Mouse (Mus musculus) mouse trophoblast stem cell (cell line): ENCODE data around the gene Xxylt1.

Source experiments
- in situ Hi-C, 2 experiments: fragments of 300-500 bp; cut with MseI, MboI; formaldehyde crosslinking; loops; 2 replicates in 1 of 2; 3 replicates in 1 of 2; pipeline ENCODE4 v1.15.1; 2025

Gene Xxylt1

DNA sequence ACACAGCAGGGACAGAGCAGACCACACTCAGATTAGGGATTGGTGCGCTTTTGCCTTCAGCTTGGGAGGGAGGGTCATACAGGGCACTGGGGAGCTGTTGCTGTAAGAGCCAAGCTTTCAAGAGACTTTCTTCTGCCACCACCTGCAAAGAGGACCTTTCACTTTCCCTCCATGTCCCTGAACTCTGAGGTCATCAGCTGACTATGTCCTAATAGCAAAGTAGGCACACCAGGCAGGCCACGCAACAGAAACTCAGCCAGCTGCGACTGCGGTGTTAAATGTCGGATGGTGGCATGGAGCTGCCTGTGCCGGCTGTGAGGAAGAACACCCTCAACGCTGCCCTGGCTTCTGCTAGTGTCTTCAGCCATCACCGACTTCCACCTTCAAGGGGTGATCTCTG lies 120.1 kb downstream of the Xxylt1 start:
- in situ Hi-C loops = no loop called here

DNA sequence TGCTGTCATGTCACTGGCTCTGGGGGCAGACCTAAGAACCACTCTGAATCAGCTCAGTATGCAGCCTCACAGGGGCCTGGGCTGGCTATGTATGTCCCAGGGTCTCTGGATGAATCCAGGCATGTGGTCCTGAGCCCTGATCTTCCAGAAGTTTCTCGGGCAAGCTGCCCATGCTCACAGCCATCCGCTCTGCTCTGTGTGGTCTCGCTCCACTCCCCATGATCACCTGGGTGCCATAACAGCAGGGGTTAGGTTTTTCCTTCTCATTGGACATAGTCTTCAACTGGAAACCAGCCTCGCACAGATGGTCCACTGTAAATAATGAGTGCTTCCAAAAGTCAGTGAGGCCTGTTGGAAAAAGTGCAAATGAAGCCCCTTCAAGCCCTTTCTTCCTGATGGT lies 121.0 kb downstream of the Xxylt1 start:
- in situ Hi-C loops = no loop called here

DNA sequence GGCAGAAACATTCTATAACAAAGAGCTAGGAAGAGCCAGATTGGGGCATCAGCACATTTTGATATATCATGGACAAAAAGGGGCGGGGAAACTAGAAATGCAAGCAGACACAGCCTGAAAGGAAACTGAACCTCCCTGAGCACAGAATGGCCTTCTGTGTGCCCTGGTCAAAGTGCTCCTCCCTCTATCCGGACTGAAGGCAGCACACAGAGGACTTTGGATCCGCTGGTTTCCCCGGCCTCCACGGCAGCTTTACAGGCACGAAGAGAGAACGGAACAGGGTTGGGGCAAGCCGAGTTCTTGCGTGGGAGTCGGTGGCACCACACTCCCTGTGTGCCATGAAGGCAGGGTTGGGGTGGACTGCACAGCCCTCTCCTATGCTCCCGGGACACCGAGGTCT lies 121.5 kb downstream of the Xxylt1 start:
- in situ Hi-C loops = no loop called here

DNA sequence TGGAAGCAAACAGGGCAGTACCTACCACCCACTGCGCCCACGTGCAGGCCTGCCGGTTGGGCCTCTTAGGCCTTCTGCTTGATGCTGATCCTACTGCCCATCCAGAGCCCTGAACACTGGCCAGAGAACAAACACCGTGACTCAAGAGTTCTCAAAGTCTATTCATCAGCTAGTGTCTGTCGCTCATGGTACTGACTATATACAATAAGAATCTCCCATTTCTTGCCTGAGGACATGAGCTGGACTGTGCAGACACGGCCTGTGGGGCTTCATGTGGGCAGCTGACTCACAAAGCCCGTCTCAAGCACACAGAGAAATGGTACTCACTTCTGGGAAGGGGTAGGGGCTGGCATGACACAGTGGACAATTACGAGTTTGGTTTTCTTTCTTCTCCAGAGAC lies 125.1 kb downstream of the Xxylt1 start:
- in situ Hi-C loops = no loop called here

DNA sequence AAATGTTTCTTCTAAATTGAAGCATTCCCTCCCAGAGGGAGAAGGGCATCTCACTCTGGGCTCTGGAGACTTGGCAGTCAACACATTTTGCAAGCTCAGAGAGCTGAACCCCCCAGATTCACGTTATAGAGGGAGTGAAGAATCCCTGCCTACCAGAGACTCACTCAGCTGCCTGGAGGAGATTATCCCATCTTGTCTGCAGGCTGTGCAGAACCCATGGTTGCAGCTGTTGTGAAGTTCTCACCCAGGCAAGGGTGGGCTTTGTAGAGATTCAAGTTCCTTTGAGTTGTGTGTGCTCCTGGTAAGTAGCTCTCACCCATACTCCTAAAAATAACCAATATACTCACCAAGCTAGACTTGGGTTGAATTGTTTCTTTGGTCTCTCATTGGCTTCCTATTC lies 132.6 kb downstream of the Xxylt1 start:
- in situ Hi-C loops = loop anchor here in 1 of 2 experiments (10.0 kb wide), 2 partner anchors 126 to 354 kb away; partner anchors contain the start of gene Fam43a

DNA sequence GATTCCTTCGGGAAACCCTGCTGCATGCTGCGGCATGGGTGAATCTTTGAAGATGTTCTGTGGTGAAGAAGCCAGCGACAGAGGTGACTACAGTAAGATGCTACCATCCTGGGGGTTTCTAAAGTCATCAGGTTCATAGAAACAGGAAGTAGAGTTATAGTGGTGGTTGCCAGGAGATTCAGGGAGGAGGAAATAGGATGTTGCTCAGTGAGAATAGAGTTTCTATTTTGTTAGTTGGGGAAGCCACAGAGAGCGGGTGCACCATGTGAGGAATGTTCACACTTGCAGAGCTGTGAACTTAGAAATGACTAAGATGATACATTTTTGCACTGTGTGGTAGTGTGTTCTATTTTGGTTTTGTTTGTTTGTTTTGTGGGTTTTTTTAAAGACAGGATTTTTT lies 133.0 kb downstream of the Xxylt1 start:
- in situ Hi-C loops = loop anchor here in 1 of 2 experiments (10.0 kb wide), 2 partner anchors 127 to 353 kb away; partner anchors contain the start of gene Fam43a

DNA sequence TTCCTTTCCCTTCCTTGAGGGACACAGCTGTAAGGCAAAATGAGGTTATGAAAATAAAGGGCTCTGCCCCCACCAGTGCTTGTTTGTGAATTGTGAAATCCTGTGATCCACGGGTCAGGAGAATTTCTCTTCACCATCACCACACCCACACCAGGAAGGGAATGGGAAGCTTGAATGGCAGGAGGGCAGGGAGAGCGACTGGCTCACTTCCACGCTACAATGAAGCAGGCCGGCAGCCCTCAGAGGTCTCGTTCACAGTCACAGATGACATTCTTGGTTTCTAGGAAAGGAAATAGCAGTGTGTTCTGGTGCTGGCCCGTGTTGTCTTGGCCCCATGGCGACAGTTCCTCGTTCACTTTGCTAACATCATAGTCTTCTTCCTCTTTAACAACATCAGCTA lies 136.3 kb downstream of the Xxylt1 start:
- in situ Hi-C loops = loop anchor here (5.0 to 10.0 kb wide), 3 partner anchors 127 to 350 kb away; partner anchors contain the start of gene Fam43a (in 1 of the 2)

DNA sequence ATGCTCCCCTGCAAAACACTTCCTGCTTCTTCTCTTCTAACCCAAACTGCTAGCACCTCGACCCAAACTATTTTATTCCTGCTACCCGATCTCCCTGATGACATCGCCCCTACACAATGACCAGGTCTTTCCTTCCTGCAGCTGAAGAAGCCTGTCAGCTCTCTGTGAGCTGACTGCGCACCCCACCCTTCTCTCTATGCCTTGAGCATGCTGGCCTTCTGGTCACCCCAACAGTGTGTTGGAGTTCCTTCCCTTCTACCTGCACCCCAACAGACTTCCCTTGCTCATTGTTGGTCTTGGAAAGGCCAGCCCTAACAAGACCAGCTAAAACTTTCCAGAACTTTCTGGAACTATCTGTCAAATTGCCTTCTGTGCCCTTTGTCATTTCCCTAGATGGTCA lies 137.3 kb downstream of the Xxylt1 start:
- in situ Hi-C loops = loop anchor here (5.0 to 10.0 kb wide), 3 partner anchors 128 to 349 kb away; partner anchors contain the start of gene Fam43a (in 1 of the 2)

DNA sequence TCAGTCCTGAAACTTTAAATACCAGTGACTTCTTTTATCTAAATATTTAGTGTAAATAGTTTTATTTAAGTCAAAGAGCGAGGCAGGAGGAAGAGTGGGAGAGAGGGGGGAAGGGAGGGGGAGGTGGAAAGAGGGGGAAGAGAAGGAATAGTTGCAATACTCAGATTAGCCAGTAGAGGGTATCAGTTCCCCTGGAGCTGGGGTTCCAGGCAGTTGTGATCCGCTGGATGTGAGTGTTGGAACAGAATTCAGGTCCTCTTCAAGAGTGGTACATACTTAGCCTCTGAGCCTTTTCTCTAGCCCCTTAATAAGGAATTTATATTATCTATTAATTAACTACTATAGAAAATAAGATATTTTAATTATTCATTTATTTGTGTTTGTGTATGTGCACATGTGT lies 140.5 kb downstream of the Xxylt1 start:
- in situ Hi-C loops = loop anchor here (5.0 to 10.0 kb wide), 3 partner anchors 132 to 346 kb away; partner anchors contain the start of gene Fam43a (in 1 of the 2)

DNA sequence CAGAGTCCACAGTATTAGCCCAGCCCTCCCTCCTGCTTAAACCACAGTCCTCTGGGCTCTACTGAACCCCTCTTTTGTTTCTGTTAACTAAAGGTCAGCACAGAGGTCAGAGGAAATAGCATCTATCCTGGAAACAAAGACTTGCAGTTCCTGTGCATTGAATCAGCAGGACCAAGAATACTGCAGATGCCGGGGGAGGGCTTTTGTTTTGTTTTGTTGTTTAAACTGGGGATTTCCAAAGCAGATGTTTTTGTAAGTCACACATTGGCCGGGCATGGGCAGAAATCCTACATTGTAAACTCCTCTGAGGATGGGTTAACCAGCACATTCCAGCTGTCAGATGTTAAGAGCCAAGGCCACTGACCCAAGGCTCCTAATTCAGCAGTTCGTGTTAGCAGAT lies 141.3 kb downstream of the Xxylt1 start:
- in situ Hi-C loops = loop anchor here (5.0 to 10.0 kb wide), 3 partner anchors 132 to 345 kb away; partner anchors contain the start of gene Fam43a (in 1 of the 2)

DNA sequence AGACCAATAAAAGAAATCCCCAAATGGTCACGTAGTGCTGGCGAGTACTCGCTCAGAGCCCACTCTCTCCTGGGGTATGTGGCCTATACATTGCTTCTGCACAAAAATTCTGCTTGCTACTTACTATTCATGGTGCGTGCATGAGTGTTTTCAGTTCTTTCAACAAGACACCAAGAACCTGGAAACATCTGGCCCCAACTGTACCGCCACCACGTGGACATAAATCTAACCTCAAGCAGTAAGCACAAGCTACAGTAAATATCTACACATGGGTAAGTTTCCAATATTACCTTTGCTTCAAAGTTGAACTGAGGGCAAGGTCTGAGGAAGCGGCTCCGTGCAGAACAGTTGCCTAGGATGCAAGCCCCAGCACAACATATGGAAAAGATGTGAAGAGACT lies 142.0 kb downstream of the Xxylt1 start:
- in situ Hi-C loops = no loop called here

DNA sequence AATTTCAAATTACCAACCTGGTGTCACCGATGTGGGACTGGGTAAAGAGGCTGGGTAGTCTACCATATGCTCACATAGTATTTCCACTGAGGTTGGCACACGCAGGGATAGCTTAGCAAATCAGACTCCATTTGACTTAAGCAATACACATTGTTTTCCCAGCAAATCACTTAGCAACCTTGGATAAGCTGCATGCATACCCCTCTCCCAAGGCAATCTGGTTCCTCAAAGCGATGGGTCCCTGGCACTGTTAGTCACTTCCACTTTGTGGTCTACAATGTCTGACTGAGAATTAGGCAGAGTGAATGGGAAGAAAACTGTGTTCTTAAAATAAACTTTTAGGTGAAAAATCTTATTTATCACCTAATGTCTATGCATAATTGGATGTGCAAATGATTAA lies 142.6 kb downstream of the Xxylt1 start:
- in situ Hi-C loops = no loop called here

DNA sequence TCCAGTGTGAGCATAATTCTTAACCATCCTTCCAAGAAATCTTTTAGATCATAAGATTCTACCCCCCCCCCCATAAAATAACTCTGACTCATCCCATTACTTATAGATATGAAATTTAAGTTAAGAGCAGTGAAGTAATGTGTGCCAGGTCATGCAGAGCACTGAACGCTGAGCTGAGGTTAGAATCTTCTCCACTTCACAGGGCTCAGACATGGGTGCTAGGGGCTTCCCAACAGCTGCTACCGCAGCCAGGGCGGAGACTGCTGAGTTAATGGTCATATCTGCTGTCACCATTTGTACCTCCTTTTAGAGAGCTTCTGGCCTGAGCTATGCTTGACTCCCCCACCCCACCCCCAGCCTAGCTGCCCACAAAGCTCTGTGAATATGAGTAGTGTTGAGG lies 143.6 kb downstream of the Xxylt1 start:
- in situ Hi-C loops = no loop called here

DNA sequence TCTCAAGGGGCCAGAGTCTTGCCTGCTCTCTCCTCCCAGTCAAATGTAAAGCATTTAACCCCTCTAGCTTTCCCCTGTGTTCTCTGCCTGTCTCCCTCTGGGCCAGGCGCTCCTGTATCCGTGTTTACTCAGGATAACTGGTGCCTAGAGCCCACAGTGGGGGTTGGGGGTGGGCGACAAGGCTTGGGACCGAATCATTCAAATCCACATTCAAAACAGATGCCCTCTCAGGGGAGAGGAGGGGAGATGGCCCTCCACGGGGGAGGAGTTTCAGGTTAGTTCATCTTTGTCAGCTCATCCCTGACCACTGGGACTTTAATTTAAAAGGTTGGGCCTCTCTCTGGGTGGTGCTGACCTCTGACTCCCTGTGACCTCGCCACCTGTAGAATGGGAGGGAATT lies 144.8 kb downstream of the Xxylt1 start:
- in situ Hi-C loops = no loop called here

DNA sequence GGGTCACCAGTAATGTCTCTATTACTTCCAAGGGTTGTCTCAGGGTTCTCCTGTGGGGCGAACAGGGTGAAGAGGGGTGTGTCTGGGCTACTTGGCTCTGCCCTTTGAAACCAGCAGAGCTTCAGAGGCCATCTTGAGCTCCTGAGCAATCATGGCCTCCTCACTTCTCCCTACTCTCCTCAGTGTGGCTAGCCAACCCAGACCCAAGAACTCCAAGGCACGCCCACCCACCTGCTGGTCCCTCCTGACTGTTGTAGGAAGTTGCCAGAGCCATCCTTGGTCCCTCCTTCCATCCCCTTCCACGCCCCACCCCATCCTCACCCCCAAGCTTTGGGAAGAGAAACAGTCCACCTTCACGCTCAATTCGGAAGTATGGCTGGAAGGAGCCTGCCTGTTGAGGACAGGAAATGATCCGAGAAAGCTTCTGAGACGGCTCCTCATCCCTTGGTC lies 145.2 kb downstream of the Xxylt1 start:
- in situ Hi-C loops = no loop called here

DNA sequence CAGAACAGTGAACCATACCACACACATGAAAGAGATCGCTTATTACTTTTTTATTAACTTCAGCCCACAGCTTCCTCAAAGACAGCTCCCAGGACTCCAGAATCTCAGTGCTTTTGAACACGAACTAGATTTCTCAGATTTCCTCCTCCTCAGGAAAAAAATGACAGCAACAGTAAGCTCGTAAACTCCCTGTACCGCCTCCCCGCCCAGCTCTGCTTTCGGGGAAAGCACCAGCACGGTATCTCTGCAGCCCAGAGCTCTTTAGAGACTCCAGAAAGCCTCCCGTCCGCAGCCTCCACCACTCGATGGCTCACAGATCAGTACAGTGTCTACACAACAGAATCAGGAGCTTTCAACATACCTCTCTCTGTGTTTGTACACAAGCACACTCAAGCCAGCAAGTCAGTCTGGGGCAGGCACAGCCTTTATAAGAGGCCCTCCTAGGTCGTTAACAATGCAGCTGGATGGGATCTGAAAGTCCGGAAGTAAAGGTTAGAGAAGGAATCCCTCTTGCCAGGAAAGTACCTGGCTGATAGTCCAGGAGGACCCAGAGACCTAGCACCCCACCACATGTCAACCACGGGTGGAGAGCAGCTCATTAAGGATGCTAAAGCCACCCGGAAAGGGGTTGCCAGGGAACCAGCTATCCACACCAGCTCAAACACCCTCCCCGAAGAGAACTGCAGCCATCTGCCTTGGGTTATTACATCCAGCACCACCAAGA lies 146.1 kb downstream of the Xxylt1 start:
- in situ Hi-C loops = no loop called here

DNA sequence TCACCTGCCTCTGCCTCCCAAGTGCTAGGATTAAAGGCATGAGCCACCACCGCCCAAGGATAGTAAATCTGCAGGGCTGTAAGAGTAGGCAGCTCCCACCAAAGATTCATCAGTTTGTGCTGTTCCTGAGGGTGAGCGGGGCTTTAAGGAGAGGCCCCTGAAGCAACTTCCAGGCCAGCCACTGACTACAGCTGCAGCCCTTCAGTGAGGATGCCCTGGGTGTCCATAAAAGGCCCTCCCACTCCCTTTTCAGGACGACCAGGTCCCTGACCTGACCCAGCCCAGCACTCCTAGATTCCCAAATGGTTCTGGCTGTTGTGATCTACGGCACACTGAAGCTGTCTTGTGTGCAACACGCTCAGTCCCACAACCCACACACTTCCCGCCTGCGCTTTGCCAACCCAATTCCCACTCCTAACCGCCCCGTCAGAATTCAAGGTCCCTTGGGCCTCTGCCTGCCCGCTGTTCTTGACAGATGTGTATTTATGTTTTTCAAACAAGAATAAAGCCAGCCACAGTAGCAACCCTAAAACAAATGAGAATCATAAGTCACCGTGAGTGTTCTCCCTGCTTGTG lies 146.9 kb downstream of the Xxylt1 start:
- in situ Hi-C loops = no loop called here

DNA sequence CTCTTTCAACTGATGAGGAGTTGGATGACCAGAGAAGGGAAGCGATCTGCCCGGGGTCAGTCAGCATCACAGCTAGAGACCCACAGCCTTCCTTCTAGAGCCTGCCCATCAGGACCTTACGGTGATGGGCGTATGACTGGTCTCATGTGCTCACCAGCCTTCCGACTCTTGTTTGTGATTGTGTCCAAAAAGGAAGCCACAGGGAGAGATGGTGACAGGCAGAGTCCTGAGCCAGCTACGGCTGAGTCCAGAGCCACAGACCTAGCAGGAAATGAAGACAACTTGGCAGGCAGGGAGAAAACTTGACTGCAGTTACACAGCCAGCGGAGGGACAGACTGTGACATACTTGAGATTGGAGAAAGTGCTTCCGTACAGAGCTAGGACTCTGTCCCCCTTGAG lies 147.9 kb downstream of the Xxylt1 start:
- in situ Hi-C loops = no loop called here

DNA sequence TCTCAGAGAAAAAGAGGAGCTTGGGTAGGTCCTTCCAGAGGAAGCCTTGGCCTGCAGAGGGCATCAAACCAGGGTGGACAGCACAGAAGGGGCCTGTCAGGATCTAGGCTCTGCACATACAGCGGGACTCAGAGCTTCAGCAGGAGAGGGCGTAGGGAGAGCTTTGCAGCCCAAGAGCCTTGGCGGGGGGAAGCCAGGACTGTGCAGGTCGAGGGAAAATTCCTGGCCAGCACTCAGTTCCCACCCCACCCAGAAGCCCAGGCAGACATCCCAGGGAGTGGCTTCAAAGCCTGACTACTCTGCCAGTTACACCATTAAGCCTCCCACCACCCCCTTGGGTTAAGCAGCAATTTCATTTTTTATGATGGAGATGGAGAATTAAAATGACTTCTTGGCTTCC lies 148.4 kb downstream of the Xxylt1 start:
- in situ Hi-C loops = no loop called here

DNA sequence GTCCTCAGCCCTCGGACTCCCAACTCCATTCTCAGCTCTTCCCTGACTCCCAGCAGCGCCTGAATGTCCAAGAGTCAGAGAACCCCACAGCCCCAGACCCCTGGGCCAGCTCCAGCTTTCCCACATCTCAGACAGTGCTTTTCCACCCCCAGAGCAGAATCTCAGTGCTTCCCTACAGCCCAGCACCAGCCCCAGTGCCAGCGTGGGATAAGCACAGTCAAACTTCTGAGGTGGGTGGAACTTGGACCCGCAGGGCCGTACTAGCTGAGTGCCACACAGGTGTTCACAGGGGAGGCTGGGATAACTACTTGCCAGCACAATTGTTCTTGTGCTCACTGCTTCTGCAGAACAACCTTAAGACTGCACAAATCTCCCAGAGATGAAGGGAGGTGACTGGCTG lies 149.0 kb downstream of the Xxylt1 start:
- in situ Hi-C loops = no loop called here

DNA sequence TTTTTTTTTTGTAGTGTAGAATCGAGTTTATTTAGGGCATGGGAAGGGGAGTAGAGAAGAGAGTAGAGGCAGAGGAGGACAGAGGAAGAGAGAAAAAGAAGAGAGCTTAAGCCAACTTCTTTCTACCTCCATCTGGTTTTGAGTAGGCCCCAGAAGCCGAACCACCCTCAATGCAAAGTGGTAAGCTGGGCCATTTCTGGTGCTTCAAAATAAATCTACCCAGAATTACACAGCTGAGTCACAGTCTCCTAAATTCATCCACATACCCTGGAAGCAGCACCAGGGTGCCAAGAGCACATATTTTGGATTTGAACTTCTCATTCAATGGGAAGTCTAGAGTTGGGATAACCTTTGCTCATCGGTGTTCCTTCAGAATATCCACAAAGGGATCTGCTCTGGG lies 152.1 kb downstream of the Xxylt1 start:
- in situ Hi-C loops = no loop called here

DNA sequence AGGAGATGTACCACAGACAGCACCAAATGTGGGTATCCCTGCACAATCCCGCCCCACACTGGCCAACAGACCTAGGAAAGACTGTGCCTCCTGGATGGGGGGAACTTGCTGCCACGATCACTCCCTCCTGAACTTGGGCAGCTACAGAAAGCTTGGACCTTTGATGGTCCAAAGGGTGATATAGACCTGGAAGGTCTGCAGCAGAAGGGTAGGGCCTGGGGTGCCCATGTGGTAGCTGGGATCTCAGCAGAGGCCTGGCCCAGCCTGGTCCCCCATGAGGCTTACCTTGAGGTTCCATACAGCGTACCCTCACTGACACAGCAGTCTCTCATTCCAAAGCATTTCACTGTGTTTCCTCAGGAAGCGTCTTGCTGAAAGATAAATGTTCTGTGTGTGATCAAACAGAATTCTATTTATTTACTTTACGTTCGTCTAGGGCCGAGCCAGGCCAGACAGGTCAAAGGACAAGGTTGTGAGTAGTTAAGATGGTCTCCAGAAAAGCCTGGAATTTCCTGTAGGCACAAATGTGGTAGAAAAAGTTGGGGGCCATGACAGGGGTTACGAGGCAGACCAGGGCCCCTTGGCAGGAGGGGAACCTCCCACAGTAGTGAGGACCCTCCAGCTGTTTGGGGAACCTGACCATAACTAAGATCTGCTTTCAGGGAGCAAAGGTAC lies 153.0 kb downstream of the Xxylt1 start:
- in situ Hi-C loops = no loop called here

DNA sequence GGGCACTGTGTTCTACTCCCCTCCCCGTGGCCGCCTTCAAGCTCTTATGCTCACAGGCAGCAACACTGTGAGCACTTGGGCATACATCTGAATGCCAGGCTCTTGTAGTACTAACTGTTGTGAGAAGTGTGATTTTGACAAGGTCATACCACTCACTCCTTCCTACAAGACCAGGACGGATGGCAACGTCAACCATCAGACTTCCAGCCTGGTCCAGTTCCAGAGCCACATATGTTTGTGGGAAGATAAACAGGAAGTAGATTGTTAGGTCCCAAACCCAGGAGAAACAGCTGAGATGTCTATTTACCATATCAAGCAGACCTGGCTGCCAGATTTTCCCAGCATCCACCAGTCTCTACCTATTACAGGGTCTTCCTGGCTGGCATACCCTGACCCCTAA lies 155.7 kb downstream of the Xxylt1 start:
- in situ Hi-C loops = no loop called here
